Comparison of ENCODE assay signal across 11 mouse cellular contexts in genomic region chr2:178129161-178129560, GRCm38 (mm10). TPM values are rescaled to one million over a fixed set of nuclear protein-coding genes. Genes with fewer than 3 reads are reported as not detected.
A peak's percentile ranks its signal among the peaks of the same experiment; 100 is the strongest.
DNase-seq lines count a peak whose midpoint lies in the region; ATAC-seq lines count a peak whose summit lies in the region.
"Had no signal": no experiment of that assay in that cellular context is flagged by ENCODE, and none has a peak within 500 bp of the region (broad histone marks: within the 10 kb centered on the region; RNA-seq: fewer than 3 reads in every experiment).

No protein-coding gene starts in this region.

- no peak overlapping the region for H3K4me2 ChIP-seq in heart, embryonic 16.5 days (ENCODE audit: low read depth, low read length)
- H3K4me2 ChIP-seq in lung, embryonic 16.5 days (ENCODE audit: low read depth, low read length): no peak overlapping the region
- H3K4me2 ChIP-seq: forebrain, embryonic 15.5 days had no signal

- H3K4me3 ChIP-seq in heart, embryonic 16.5 days (ENCODE audit: low read length): no peak overlapping the region
- no peak overlapping the region for H3K4me3 ChIP-seq in lung, embryonic 16.5 days (ENCODE audit: low read length)
- H3K4me3 ChIP-seq: forebrain, embryonic 15.5 days had no signal

- H3K9me3 ChIP-seq in heart, embryonic 16.5 days (replicated peaks; ENCODE audit: control insufficient read depth, low read length): no peaks in the 10 kb centered on the region
- no peaks in the 10 kb centered on the region for H3K9me3 ChIP-seq in lung, embryonic 16.5 days (ENCODE audit: control insufficient read depth, low read length)
- H3K9me3 ChIP-seq: forebrain, embryonic 15.5 days had no signal

- H3K27me3 ChIP-seq in heart, embryonic 16.5 days (ENCODE audit: control insufficient read depth, insufficient read depth, low read length): no peaks in the 10 kb centered on the region
- H3K27me3 ChIP-seq in lung, embryonic 16.5 days (ENCODE audit: control insufficient read depth, insufficient read depth, low read depth, low read length): no peaks in the 10 kb centered on the region
- H3K27me3 ChIP-seq: forebrain, embryonic 15.5 days had no signal

- H3K9ac ChIP-seq in heart, embryonic 16.5 days (ENCODE audit: low read length): no peak overlapping the region
- no peak overlapping the region for H3K9ac ChIP-seq in lung, embryonic 16.5 days (ENCODE audit: low read length)
- H3K9ac ChIP-seq: forebrain, embryonic 15.5 days had no signal

- intact Hi-C loops in heart, postnatal 36 days (cut with DNase I): no loop called here

- ATAC-seq in heart, embryonic 16.5 days (replicated peaks; ENCODE audit: extremely low read depth, insufficient read depth, low FRiP score): 0 out of 2 replicates have a peak, but pooled peaks have one; percentile 14
- ATAC-seq in lung, embryonic 16.5 days (ENCODE audit: low read depth): peak; percentile 86
- ATAC-seq: forebrain, embryonic 15.5 days had no signal

- 42% methylated on average over 4 of the region's 4 CpGs for WGBS in heart, embryonic 16.5 days
- WGBS in lung, embryonic 16.5 days: 45% methylated on average over 4 of the region's 4 CpGs

- no peaks in the 10 kb centered on the region for H3K36me3 ChIP-seq in heart, embryonic 16.5 days (ENCODE audit: control insufficient read depth, insufficient read depth)
- no peaks in the 10 kb centered on the region for H3K36me3 ChIP-seq in lung, embryonic 16.5 days (ENCODE audit: control insufficient read depth, insufficient read depth, low read length)
- H3K36me3 ChIP-seq: forebrain, embryonic 15.5 days had no signal

- no peak for DNase-seq in heart, postnatal 36 days
- no peak for DNase-seq in lung, postnatal 14 days
- peak; percentile 61 for DNase-seq in cerebellum, adult 9-11 months
- peak; percentile 16 to 18 for DNase-seq in frontal cortex, postnatal 14 days (ENCODE audit: low spot score in 2 of 2)
- DNase-seq in adrenal gland, postnatal 14 days: no peak
- DNase-seq: adrenal gland, adult 2 months; heart, adult 18-20 months; kidney, adult 2 months had no signal

- H3K27ac ChIP-seq in heart, embryonic 16.5 days (ENCODE audit: low read length): no peak overlapping the region
- peak overlapping the region; percentile 7; the same call in 1 of the 2 replicates for H3K27ac ChIP-seq in lung, embryonic 16.5 days (ENCODE audit: low read length)
- H3K27ac ChIP-seq: forebrain, embryonic 15.5 days had no signal

- no peaks in the 10 kb centered on the region for H3K4me1 ChIP-seq in heart, embryonic 16.5 days (ENCODE audit: control insufficient read depth, insufficient read depth, low read length)
- H3K4me1 ChIP-seq in lung, embryonic 16.5 days (replicated peaks; ENCODE audit: control insufficient read depth, insufficient read depth, low read length): no peaks in the 10 kb centered on the region; the same call in 1 of the 2 replicates
- H3K4me1 ChIP-seq: forebrain, embryonic 15.5 days had no signal

RNA-seq across cellular contexts. Expression of gene Phactr3, which starts 10.4 kb away (rescaled TPM):
- 5.3 and 6.6 TPM in 2 replicates for polyA plus RNA-seq in heart, embryonic 16.5 days (2015; fragmentation: Nextera tagmentation; extraction: Ambion mirVana)
- 1 to 10 TPM in 1 of 2 experiments, under 1 TPM in 1; 0.97 to 1.5 TPM for total RNA-seq in heart, postnatal 36 days (2021)
- polyA plus RNA-seq in lung, embryonic 16.5 days (2015; fragmentation: Nextera tagmentation; extraction: Ambion mirVana): 0.70 and 0.87 TPM in 2 replicates
- 1.5 and 4.1 TPM in 2 replicates for total RNA-seq in adrenal gland, postnatal 14 days (2021)

RNA-seq across cellular contexts. Expression of gene Zfp931, which starts 50.9 kb away (rescaled TPM):
- 14.0 and 14.3 TPM in 2 replicates for polyA plus RNA-seq in heart, embryonic 16.5 days (2015; fragmentation: Nextera tagmentation; extraction: Ambion mirVana)
- 10 to 100 TPM; 10.7 to 12.2 TPM for total RNA-seq in heart, postnatal 36 days (2021)
- polyA plus RNA-seq in lung, embryonic 16.5 days (2015; fragmentation: Nextera tagmentation; extraction: Ambion mirVana): 20.5 and 20.6 TPM in 2 replicates
- 20.8 and 23.9 TPM in 2 replicates for total RNA-seq in adrenal gland, postnatal 14 days (2021)

Comparison
In these comparisons a context has a peak if more than half of its experiments do, and no peak if none do; other contexts are left out.
1. DNase-seq: peak in cerebellum, adult 9-11 months (single experiment) and frontal cortex, postnatal 14 days (2 of 2); none in heart, postnatal 36 days (0 of 2), lung, postnatal 14 days (single experiment) and adrenal gland, postnatal 14 days (single experiment).